Mouse (Mus musculus): ENCODE measurements around the gene Zbtb46. TPM values are rescaled to one million over a fixed set of nuclear protein-coding genes. Genes with fewer than 3 reads are reported as not detected.

The Zbtb46 gene
- total RNA-seq, 4 experiments from 2014 or later, result 7.9 to 10.4 (median 9.3) TPM

- DNase-seq (ENCODE audit: low spot score in 2 of 2), result no peak
Measured at GRCm38 (mm10) chr2:181465423-181465822, 6.2 kb upstream of the Zbtb46 start.

DNA sequence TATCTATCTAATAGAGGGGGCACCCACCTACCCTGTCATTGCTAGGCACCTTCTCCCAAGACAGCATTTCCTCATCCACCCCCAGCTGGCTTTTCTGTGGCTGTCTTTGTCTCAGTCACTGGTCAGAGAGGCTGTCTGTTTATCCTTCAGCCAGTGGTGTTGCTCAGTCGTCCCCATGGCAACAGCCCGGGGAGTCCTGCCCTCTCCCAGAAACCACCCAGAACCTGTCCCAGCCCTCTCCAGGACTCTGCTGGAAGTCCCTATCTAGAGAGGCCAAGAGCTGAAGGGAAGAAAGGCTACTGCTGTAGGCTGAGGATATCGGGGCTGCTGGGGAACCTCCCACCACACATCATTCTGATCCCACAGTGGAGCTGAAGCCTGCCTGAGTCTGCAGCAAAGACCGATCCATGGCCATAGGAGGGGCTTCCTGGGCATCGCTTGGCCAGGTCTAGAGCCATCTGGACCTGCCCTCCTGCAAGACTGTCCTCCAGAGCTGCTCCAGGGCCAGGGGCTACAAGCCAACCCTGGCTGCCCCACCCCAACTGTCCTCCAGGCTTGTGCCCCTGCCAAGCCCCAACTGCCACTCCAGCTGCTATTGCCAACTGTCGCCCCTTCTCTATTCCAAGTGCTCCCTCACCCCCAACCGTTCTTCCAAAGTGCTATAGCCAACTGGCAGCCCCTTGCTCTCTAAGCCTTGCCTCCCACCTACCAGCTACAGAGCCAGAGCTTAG, 3.9 kb upstream of the Zbtb46 start:
- peak in 1 of 2 experiments; percentile 42 for DNase-seq (ENCODE audit: low spot score in 2 of 2)

GRCm38 (mm10) chr2:181462604-181463003, 3.4 kb upstream of the Zbtb46 start:
- DNase-seq (ENCODE audit: low spot score in 2 of 2), result no peak

DNA sequence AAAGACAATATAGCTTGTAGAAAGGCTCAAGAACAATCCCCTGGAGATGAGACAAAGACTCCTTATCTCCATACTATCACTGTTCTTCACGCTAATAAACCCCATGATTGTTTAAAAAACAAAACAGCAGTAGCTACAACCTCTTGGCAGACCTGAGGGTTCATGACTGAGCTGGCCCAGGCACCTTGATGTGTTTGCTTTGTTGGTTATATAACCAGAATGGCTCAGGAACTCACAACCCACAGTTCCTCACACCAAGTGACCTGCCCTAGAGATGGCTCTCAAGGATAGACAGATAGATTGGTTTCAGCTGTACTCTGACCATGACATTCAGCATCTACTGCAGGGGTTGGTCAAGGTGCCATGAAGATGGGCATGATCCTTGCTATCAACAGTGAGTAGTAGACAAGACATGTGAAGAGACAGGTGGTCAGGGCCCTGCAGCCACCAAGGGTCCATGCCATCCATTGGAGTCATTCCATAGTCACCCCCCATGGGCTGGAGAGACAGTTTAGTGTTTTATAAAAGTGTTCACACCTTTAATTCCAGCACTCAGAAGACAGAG, 2.4 kb upstream of the Zbtb46 start:
- DNase-seq (ENCODE audit: low spot score in 2 of 2), result no peak

- no peak for DNase-seq (ENCODE audit: low spot score in 2 of 2)
Measured at GRCm38 (mm10) chr2:181459673-181460621, 721 bp upstream of the Zbtb46 start.

- peak in 1 of 2 experiments; percentile 9 for DNase-seq (ENCODE audit: low spot score in 2 of 2)
Measured at GRCm38 (mm10) chr2:181458411-181459152, 644 bp downstream of the Zbtb46 start.

DNA sequence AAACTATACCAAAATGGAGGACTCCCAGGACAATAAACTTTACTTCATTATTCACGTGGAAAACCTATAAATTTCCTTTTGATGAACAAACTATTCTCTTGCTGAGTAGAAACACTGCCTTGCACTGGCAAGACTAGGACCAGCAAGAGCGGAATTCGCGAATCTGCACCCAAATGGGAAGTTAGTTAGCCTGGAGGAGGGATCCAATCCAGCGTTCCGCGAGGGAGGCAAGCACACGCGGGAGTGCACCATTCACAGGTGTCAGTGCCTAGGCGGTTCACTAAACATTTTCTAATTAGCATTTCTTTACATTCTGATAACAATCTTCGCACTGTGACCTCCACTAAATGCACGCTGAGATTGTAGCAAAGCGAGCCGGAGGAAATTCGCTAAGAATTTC, 1.4 kb downstream of the Zbtb46 start:
- no peak for DNase-seq (ENCODE audit: low spot score in 2 of 2)

GRCm38 (mm10) chr2:181455899-181456298, 3.3 kb downstream of the Zbtb46 start:
- no peak for DNase-seq (ENCODE audit: low spot score in 2 of 2)

DNA sequence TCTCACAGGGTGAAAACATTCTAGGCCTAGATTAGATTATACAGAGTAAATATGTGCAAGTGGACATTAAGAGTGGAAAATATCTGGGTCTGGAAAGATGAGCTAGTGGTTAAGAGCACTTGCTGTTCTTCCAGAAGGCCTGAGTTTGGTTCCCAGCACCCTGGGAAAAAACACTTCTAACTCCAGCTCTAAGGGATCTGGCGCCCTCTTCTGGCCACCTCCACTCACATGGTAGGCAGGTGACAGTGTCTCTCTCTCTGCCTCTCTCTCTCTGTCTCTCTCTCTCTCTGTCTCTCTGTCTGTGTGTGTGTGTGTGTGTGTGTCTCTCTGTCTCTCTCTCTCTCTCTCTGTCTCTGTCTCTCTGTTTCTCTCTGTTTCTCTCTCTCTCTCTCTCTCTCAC, 6.0 kb downstream of the Zbtb46 start:
- no peak for DNase-seq (ENCODE audit: low spot score in 2 of 2)

DNA sequence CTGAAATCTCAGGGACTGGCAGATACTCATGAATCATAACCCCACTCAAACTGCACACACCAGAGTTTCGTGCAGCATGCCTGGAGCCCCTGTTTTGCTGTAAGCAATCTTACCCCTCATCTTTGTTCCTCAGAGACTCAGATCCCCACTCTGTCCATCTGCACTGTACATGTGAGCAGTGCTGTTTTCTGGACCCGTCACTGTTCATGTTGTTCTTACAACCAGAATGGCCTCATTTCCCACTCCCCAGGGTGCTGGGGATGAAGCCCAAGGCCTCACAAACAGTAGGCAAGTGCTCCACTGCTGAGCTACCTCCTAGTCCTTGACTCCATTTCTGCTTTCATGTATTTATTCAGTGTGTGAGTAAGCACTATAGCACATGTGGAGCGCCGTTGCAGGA, 7.0 kb downstream of the Zbtb46 start:
- DNase-seq (ENCODE audit: low spot score in 2 of 2), result no peak

- DNase-seq (ENCODE audit: low spot score in 2 of 2), result no peak
Measured at GRCm38 (mm10) chr2:181443016-181443415, 16.2 kb downstream of the Zbtb46 start.

DNA sequence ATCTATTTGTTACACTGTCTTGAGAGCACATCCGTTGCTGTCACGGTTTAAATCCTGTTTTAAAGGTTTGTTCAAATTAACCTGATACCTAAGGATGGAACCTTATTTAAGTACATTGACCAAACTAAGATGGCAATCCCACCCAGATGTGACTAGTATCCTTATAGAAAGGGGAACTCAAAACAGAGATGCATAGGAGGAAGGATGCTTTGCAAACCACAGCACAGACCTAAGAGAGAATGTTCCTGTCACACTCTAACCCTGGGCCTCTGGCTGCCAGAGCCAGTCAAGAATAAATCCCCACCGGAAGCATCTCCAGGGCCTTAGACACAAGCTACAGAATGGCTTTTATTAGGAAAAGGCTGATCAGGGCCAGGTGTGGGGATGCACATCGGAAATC, 21.1 kb downstream of the Zbtb46 start:
- DNase-seq (ENCODE audit: low spot score in 2 of 2), result no peak

DNA sequence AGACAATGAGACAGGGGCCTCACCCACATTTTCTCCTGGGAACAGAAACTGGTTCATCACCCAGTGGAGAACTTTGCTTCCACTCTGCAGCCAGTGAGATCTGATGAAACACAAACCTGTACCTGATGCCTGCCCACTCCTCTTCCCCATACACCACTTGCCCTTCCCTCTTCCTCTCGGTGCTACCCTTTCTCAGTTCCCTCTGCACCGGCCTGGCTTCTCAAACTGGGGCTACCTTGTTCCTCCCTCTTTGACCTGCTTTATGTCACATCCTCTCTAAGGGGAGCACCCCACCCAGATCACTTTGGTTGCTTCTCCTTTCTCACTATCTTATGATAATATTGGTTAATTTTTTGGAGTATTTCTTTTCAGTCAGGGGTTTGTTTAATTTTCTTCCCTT, 23.0 kb downstream of the Zbtb46 start:
- no peak for DNase-seq (ENCODE audit: low spot score in 2 of 2)

GRCm38 (mm10) chr2:181423834-181424233, 35.4 kb downstream of the Zbtb46 start:
- DNase-seq (ENCODE audit: low spot score in 2 of 2), result no peak

- no peak for DNase-seq (ENCODE audit: low spot score in 2 of 2)
Measured at GRCm38 (mm10) chr2:181420903-181421638, 38.2 kb downstream of the Zbtb46 start.

DNA sequence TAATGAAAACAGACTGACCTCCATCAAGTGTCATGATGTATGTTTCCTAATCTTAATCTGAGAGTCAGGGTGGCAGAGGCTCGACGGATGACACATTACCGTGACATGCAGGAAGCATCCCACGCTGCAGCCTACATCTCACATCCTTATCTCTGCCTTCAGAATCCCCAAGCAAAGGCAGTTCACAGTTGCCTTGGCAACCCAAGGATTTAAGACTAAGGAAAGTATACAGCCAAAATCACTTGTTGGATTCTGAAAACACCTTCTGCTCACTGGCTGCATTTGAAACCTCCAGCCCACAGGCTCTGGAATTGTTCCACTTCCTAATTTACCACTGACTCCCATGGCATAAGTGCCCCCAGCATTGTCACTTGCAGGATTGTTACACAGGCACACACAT, 38.8 kb downstream of the Zbtb46 start:
- DNase-seq (ENCODE audit: low spot score in 2 of 2), result peak; percentile 58 to 60

DNA sequence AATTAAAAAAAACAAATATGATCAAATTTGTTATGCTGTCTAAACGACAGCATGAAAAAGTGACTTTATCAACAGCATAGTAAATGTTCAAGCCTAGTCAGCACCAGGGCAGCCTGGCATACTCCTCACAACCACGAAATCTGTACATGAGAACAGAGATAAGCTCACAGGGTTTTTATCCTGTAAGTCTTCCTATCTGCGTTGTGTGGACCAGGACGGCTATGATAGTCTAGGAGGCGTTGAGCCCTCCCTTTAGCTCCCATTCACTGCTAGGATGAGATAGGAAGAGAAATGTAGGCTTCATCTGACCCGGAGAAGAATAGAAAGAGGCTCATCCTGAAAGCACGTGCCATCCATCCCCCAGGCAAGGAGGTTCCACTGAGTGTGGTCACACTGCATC, 39.9 kb downstream of the Zbtb46 start:
- no peak for DNase-seq (ENCODE audit: low spot score in 2 of 2)

GRCm38 (mm10) chr2:181415945-181416344, 43.3 kb downstream of the Zbtb46 start:
- DNase-seq (ENCODE audit: low spot score in 2 of 2), result no peak

GRCm38 (mm10) chr2:181413141-181413540, 46.1 kb downstream of the Zbtb46 start:
- no peak for DNase-seq (ENCODE audit: low spot score in 2 of 2)

- DNase-seq (ENCODE audit: low spot score in 2 of 2), result peak in 1 of 2 experiments; percentile 55
Measured at GRCm38 (mm10) chr2:181410760-181411473, 48.3 kb downstream of the Zbtb46 start.

All from layer of hippocampus, adult 8-10 months (tissue).